Mouse (Mus musculus) cerebellum, postnatal 25 days (tissue): ENCODE results near the gene Gpr89.

ENCODE experiments used
- DNase-seq, 2 experiments: peaks; one replicate each; pipeline ENCODE4 v3.0.0; 2021; ENCODE audit warnings: mixed read lengths in 2 of 2

Gpr89 gene

GRCm38 (mm10) chr3:96869091-96869490 is 36.1 kb downstream of the Gpr89 start:
- DNase-seq: no peak

DNA sequence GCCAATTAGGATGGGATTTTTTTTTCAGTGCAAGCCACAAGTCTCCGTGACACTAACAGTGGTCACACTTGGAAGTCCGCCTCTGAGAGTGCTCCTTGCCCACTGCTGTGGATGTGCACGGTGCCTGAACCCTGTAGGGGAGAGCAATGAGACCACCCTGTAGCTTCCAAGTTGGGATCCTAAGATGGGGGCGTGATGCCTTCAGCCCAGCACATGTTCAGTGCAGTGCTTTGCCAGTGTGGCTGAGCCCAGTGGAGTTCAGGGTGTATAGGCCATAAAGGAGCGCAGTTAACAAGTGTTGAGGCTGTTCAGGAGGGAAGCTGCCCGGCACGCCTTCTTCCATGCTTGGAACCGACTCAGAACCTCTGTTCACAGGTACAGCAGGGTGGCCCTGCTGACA is 36.6 kb downstream of the Gpr89 start:
- DNase-seq: no peak

GRCm38 (mm10) chr3:96867863-96868262 is 37.3 kb downstream of the Gpr89 start:
- DNase-seq: no peak

DNA sequence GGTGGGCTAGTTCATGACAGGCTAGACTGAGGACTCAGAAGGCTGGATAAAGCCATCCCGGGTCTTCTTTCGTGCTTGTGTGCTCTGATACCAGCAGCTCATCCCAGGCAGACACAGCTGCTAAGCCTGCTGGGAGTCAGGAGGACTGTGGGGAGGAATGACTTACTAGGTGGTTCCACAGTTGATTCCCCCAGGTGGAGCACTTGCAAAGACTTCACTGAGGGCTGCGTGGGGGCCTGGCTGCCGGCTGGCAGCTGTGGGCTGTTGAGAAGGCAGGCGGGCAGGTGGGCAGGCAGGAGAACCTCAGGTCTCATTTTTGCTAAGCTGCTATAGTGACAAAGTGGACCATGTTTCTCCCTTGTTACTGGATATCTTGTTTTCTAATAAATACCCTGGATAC is 44.6 kb downstream of the Gpr89 start:
- no peak for DNase-seq

- DNase-seq: no peak
Measured at GRCm38 (mm10) chr3:96855833-96856232, 49.3 kb downstream of the Gpr89 start.

DNA sequence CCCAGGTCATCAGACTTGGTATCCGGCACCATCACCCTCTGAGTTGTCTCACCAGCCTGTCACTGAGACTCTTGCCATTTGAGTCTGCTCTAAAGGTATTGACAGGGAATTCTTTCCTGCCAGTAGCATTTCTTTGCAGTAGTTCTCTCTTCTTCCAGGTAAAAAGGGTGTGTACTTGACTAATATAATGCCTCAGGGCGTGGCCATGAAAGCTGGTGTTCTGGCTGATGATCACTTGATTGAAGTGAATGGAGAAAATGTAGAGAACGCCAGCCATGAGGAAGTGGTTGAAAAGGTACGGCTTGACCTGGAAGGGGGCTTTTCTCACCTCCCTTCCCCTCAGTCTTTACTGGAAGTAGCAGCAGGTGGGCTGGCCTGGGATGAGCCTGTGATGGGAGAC is 50.8 kb downstream of the Gpr89 start:
- DNase-seq: no peak

DNA sequence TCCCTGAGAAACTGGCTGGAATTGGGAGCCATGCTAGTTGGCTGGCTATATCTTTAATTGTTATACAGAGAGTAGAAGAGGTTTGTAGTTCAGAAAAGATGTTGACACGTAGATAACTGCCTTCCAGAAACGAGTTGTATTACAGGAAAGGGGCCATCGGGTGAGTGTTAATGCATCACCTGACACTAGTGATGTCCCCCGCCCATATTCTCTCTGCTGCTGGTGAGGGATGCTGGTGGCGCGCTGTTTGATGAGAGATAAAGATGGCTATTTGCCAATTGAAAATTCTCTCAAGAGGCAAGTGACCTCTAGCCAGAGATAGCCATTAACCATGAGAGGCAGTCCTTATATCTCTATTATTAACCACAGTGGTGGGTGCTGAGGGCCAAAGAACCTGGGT is 52.6 kb downstream of the Gpr89 start:
- DNase-seq: no peak

- no peak for DNase-seq
Measured at GRCm38 (mm10) chr3:96849168-96849727, 55.9 kb downstream of the Gpr89 start.

GRCm38 (mm10) chr3:96848470-96848869 is 56.7 kb downstream of the Gpr89 start:
- DNase-seq: no peak

GRCm38 (mm10) chr3:96847661-96848060 is 57.5 kb downstream of the Gpr89 start:
- DNase-seq: no peak

DNA sequence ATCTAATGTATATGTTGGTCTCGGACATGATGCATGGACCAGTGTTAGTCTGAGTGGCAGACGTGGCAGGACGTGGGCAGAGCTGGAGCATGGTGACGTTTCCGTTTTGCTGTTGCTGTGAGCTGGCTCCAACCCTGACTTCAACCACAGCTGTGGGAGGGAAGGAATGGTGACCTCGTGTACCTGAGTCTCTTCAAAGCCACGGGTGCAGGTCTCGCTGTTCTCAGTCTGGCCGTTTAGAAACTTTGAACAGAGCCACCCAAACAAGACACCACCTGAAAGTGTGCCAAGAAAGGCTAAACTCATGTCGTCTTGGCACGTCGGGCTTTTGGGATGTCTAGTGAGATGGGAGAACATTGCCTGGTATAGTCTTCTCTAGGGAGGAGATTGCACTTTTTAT is 58.2 kb downstream of the Gpr89 start:
- DNase-seq: no peak

- DNase-seq: no peak
Measured at GRCm38 (mm10) chr3:96845806-96846205, 59.3 kb downstream of the Gpr89 start.

GRCm38 (mm10) chr3:96845191-96845590 is 60.0 kb downstream of the Gpr89 start:
- DNase-seq: no peak

DNA sequence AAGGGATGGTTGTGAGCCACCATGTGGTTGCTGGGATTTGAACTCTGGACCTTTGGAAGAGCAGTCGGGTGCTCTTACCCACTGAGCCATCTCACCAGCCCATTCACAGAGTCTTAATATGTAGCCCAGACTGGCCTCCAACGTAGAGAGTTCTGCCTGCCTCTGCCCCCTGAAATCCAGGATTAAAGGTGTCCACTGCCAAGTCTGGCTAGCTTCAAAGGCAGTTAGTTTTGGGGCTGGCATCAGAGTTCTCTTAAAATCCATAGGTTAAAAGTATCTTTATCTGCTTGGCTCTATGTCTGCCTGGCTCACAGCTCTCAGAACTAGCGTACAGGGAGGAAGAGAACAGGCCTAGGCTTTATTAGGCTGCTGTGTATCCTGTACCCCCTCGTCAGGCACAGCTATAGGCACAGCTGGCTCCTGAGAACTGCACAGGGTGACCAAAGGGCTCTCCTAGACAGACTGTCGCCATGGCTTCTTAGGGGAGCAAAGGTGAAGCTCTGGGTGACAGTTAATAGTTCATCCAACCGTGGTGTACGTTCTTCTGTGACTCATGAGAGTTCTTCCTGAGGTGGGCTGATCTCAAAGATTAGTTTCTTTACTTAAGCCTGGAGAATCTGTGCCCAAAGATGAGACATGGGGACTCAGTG is 66.0 kb downstream of the Gpr89 start:
- DNase-seq: no peak

- DNase-seq: no peak
Measured at GRCm38 (mm10) chr3:96836414-96836813, 68.7 kb downstream of the Gpr89 start.

DNA sequence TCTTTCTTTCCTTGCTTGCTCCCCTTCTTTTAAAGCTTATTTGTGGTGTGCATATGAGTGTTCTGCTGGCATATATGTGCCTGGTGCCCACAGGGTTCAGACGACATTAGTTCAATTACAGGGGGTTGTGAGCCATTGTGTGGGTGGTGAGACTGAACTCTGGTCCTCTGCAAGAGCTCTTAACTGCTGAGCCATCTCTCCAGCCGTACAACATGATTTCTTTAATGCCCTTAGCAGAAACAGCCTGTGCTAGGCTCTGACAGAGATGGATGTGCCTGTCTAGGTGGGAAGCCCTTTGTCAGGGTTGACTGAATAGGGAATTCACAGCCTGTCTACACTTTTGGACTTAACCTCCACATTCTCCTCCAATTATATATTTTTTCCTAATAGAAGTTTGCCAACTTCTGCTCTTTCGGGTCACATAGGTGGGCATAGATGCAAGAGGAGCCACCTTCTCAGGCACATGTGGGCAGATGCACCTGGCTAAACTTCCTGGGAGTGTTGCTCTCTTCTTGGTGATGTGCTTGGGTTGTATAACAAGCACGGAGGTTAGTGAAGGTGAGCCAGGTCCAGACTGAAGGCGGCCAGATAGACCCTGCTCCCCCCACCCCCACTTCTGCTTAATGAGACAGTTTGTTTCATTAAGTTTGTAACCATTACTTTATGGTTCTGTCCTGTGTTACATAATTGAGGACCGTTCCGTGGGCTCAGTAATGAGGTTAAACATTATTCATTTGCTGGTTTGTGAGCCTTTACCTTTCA is 70.4 kb downstream of the Gpr89 start:
- DNase-seq: no peak

DNA sequence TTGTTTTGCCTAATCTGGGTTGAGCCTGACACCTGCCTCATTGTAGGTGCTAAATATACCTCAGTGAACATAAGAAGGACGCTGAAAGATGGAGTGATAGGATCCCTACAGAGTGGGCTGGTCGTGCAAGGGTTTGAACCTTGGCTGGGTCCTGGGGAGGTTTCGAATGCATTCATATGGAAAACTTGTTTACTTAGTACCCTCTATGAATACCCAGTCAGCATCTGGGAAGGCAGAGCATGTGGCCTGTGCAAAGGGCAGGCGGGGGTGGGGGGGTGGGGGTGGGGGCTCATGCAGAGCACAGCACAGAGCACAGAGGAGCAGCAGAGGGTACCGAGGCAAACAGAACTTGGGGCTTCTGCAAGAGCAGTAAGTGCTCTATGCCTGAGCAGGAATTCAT is 72.2 kb downstream of the Gpr89 start:
- DNase-seq: no peak

GRCm38 (mm10) chr3:96829856-96830255 is 75.3 kb downstream of the Gpr89 start:
- no peak for DNase-seq

DNA sequence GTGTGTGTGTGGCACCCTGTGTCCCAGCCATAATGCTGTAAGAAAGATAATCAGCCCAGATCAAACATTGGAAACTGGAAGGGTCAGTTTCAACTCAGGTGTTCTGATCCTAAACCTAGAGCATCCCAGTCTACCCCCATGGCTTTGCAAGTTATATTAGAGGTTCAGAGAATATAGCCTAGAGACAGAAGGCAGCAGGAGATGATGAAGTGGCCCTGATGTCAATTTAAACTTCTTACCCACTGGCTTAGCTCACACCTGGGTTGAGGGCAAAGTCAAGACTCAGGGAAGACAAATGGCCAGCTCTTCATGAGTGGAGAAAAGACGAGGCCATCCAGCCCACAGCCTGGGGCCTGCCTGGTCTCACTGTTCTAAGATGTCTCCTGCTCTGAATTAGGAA is 76.2 kb downstream of the Gpr89 start, which contains the start of the genes Pdzk1 and Cd160:
TSS of gene Pdzk1 (plus strand) at position 301 of the 400 bp plus-strand sequence.
TSS of gene Cd160 (minus strand) at position 368 of the 400 bp plus-strand sequence.
- no peak for DNase-seq

- no peak for DNase-seq
Measured at GRCm38 (mm10) chr3:96828308-96828864, 76.8 kb downstream of the Gpr89 start.

DNA sequence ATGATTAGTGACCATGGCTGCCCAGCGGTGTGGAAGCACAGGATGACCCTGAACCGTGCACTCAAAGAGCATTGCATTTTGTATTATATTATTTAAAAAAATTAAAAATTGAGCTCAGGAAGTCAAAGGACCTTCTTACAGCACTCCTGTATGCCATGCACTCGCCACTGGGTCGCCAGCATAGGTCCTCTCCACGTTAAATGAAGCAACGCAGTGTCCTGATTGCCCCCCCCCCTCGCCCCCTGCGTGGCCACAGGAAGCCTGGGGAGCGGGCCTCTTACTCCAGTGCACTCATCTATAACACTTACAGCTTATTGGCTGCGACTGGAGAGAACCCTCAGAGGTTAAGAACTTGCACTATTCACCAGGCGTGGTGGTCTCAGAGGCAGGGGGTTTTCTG is 79.9 kb downstream of the Gpr89 start:
- DNase-seq: no peak

DNA sequence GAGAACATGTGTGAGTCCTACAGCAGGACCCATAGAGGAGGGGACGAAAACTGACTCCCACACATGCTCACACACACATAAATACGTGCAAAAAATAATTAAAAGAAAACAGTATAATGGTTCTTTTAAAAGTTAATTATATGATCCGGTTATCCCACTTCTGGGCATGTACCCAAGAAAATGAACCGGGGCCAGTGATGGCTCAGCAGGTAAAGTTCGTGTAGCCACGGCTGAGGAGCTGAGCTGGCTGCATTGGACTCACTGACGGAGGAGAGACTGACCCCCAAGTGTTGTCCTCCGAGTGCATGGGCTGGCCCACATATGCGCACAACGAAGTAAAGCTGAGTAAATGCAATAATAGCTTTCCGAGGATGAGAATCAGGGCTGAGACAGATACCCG is 80.5 kb downstream of the Gpr89 start:
- DNase-seq: no peak

DNA sequence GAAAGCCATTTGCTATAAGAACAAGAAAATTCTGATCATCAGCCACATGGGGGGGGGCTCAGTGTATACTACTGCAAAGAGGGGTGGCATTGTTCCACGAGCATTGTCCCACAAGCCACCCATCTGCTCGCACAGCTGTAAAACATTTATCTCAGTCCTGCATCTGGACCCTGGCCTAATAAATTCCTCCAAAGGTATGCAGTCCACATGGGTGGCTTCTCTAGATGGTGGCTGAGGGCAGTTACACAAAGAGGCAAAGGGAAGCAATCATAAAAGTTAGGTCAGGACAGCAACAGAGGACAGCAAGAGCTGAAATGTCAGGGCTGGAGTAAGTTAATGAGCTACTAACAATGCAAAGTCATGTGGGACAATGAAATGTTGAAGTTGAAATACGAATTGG is 81.4 kb downstream of the Gpr89 start:
- DNase-seq: no peak

- no peak for DNase-seq
Measured at GRCm38 (mm10) chr3:96821581-96821980, 83.6 kb downstream of the Gpr89 start.
